21 mouse cellular contexts compared by ENCODE assay signal in the genomic region with DNA sequence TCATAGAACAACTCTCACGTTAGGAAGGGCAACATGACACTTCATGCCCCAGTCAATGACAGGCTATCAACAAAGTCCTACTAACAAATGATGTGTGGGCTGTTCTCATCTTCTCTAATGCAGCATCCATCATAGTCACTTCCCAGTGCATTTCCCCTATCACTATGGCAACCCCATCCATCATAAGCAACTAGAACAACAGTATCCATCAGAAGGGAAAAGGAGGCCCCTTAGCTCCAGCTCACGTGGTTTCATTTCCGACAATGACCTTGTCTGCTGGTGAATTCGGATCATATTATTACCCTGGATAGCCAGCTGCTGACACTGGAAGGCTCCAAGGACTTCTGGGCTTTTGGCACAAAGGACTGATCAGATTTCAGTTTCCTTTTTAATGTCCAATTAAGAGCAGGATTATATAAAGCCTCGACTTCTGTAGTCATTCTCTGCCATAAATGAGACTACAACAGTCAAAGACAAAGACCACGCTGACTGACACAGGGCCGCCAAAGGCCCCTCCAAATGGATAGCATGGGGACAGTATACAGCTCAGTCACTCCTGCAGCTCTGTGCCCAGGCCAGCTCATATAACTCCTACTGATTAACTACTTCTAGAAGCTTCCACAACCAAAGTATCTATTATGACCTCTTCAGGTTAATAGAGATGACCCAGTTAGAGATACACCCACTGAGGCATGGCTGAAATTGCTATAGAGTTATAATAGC. TPM values are rescaled to one million over a fixed set of nuclear protein-coding genes. Genes with fewer than 3 reads are reported as not detected.
DNase-seq lines count a peak whose midpoint lies in the region; ATAC-seq lines count a peak whose summit lies in the region.
"Had no signal": no experiment of that assay in that cellular context is flagged by ENCODE, and none has a peak within 500 bp of the region (broad histone marks: within the 10 kb centered on the region; RNA-seq: fewer than 3 reads in every experiment).

No protein-coding gene starts in this region.

- H3K4me1 ChIP-seq in midbrain, embryonic 13.5 days (replicated peaks), result no peaks in the 10 kb centered on the region
- no peaks in the 10 kb centered on the region for H3K4me1 ChIP-seq in midbrain, embryonic 10.5 days
- H3K4me1 ChIP-seq in hindbrain, embryonic 14.5 days (replicated peaks; ENCODE audit: control insufficient read depth, insufficient read depth, low read length), result no peaks in the 10 kb centered on the region
- no peaks in the 10 kb centered on the region for H3K4me1 ChIP-seq in midbrain, embryonic 16.5 days (ENCODE audit: control insufficient read depth, insufficient read depth, low read length)
- H3K4me1 ChIP-seq: embryonic facial prominence, embryonic 13.5 days; heart, embryonic 15.5 days; stomach, embryonic 15.5 days had no signal

- no peaks in the 10 kb centered on the region for H3K27me3 ChIP-seq in midbrain, embryonic 13.5 days
- H3K27me3 ChIP-seq in midbrain, embryonic 10.5 days (ENCODE audit: low read depth, poor library complexity, severe bottlenecking), result no peaks in the 10 kb centered on the region
- H3K27me3 ChIP-seq in hindbrain, embryonic 14.5 days (ENCODE audit: control insufficient read depth, insufficient read depth, low read length), result no peaks in the 10 kb centered on the region
- no peaks in the 10 kb centered on the region for H3K27me3 ChIP-seq in midbrain, embryonic 16.5 days (ENCODE audit: control insufficient read depth, insufficient read depth, low read depth, low read length)
- H3K27me3 ChIP-seq: embryonic facial prominence, embryonic 13.5 days; heart, embryonic 15.5 days; midbrain, embryonic 12.5 days; stomach, embryonic 15.5 days had no signal

- no peak overlapping the region for H3K27ac ChIP-seq in midbrain, embryonic 13.5 days
- H3K27ac ChIP-seq in midbrain, embryonic 10.5 days (replicated peaks), result no peak overlapping the region
- H3K27ac ChIP-seq in hindbrain, embryonic 14.5 days, result 0 out of 2 replicates have a peak overlapping the region, but pooled peaks have one; percentile 33
- H3K27ac ChIP-seq in midbrain, embryonic 16.5 days (ENCODE audit: low read length), result no peak overlapping the region
- H3K27ac ChIP-seq: embryonic facial prominence, embryonic 13.5 days; heart, embryonic 15.5 days; kidney, postnatal 0 days; macrophage; midbrain, embryonic 12.5 days; stomach, embryonic 15.5 days had no signal

- H3K9me3 ChIP-seq in midbrain, embryonic 13.5 days, result no peaks in the 10 kb centered on the region
- no peaks in the 10 kb centered on the region for H3K9me3 ChIP-seq in midbrain, embryonic 10.5 days (replicated peaks)
- H3K9me3 ChIP-seq in hindbrain, embryonic 14.5 days (ENCODE audit: control insufficient read depth, low read length), result no peaks in the 10 kb centered on the region
- H3K9me3 ChIP-seq in midbrain, embryonic 16.5 days (replicated peaks; ENCODE audit: control insufficient read depth, low read length, poor library complexity, severe bottlenecking), result no peaks in the 10 kb centered on the region
- H3K9me3 ChIP-seq: embryonic facial prominence, embryonic 13.5 days; heart, embryonic 15.5 days; midbrain, embryonic 12.5 days; stomach, embryonic 15.5 days had no signal

- WGBS in midbrain, embryonic 13.5 days, result 74% methylated on average over 7 of the region's 7 CpGs
- WGBS in midbrain, embryonic 10.5 days, result 86% methylated on average over 7 of the region's 7 CpGs
- WGBS in hindbrain, embryonic 14.5 days, result 47% methylated on average over 7 of the region's 7 CpGs
- 67% methylated on average over 7 of the region's 7 CpGs for WGBS in midbrain, embryonic 16.5 days

- H3K4me3 ChIP-seq in midbrain, embryonic 13.5 days (replicated peaks), result no peak overlapping the region
- H3K4me3 ChIP-seq in midbrain, embryonic 10.5 days, result no peak overlapping the region
- H3K4me3 ChIP-seq in hindbrain, embryonic 14.5 days (replicated peaks; ENCODE audit: low read length), result no peak overlapping the region
- H3K4me3 ChIP-seq in midbrain, embryonic 16.5 days (ENCODE audit: low read depth, low read length), result no peak overlapping the region
- H3K4me3 ChIP-seq: embryonic facial prominence, embryonic 13.5 days; heart, embryonic 15.5 days; midbrain, embryonic 12.5 days; stomach, embryonic 15.5 days had no signal

- DNase-seq in embryo, embryonic 10.5 days (ENCODE audit: low spot score), result peak; percentile 38
- no peak for DNase-seq in embryo, embryonic 10 days (ENCODE audit: low spot score)
- DNase-seq in midbrain, embryonic 10.5 days (ENCODE audit: low spot score), result no peak
- DNase-seq in hindbrain, embryonic 14.5 days (ENCODE audit: low spot score), result no peak
- no peak for DNase-seq in retina, postnatal 1 day
- DNase-seq in spleen, adult 12 weeks (ENCODE audit: low spot score), result no peak
- DNase-seq: adrenal gland, postnatal 25 days; cerebellum, adult 9-10 months; heart, postnatal 36 days; kidney, adult 2 months; thymus, postnatal 25 days had no signal

- H3K36me3 ChIP-seq in midbrain, embryonic 13.5 days, result no peaks in the 10 kb centered on the region
- H3K36me3 ChIP-seq in midbrain, embryonic 10.5 days, result no peaks in the 10 kb centered on the region
- no peaks in the 10 kb centered on the region for H3K36me3 ChIP-seq in hindbrain, embryonic 14.5 days (replicated peaks; ENCODE audit: control insufficient read depth, insufficient read depth)
- no peaks in the 10 kb centered on the region for H3K36me3 ChIP-seq in midbrain, embryonic 16.5 days (ENCODE audit: control insufficient read depth, insufficient read depth, low read length)
- H3K36me3 ChIP-seq: embryonic facial prominence, embryonic 13.5 days; heart, embryonic 15.5 days; midbrain, embryonic 12.5 days; stomach, embryonic 15.5 days had no signal

- no peak overlapping the region for H3K4me2 ChIP-seq in midbrain, embryonic 13.5 days (replicated peaks)
- H3K4me2 ChIP-seq in hindbrain, embryonic 14.5 days (replicated peaks), result no peak overlapping the region
- H3K4me2 ChIP-seq in midbrain, embryonic 16.5 days (ENCODE audit: low read length), result no peak overlapping the region
- H3K4me2 ChIP-seq: embryonic facial prominence, embryonic 13.5 days; heart, embryonic 15.5 days; midbrain, embryonic 12.5 days; stomach, embryonic 15.5 days had no signal

- ATAC-seq in midbrain, embryonic 13.5 days, result 0 out of 2 replicates have a peak, but pooled peaks have one; percentile 20
- no peak; the same call in 1 of the 2 replicates for ATAC-seq in hindbrain, embryonic 14.5 days (ENCODE audit: low FRiP score)
- ATAC-seq in midbrain, embryonic 16.5 days, result 0 out of 2 replicates have a peak, but pooled peaks have one; percentile 58
- ATAC-seq: forebrain, embryonic 16.5 days had no signal

- H3K9ac ChIP-seq in midbrain, embryonic 13.5 days (replicated peaks), result no peak overlapping the region
- no peak overlapping the region for H3K9ac ChIP-seq in hindbrain, embryonic 14.5 days
- no peak overlapping the region for H3K9ac ChIP-seq in midbrain, embryonic 16.5 days (ENCODE audit: low read depth, low read length)
- H3K9ac ChIP-seq: embryonic facial prominence, embryonic 13.5 days; heart, embryonic 15.5 days; midbrain, embryonic 12.5 days; stomach, embryonic 15.5 days had no signal

RNA-seq across cellular contexts. Expression of gene Mab21l3, which starts 6.2 kb away (rescaled TPM):
- polyA plus RNA-seq in midbrain, embryonic 13.5 days (2015; fragmentation: Nextera tagmentation; extraction: Ambion mirVana), result 0.35 TPM in 2 replicates
- polyA plus RNA-seq in midbrain, embryonic 10.5 days (2016; fragmentation: Nextera tagmentation; extraction: Ambion mirVana), result 0.43 and 0.60 TPM in 2 replicates
- polyA plus RNA-seq in hindbrain, embryonic 14.5 days (2014; fragmentation: Nextera tagmentation; extraction: Ambion mirVana), result 0.08 and 0.12 TPM in 2 replicates
- 0.07 and 0.09 TPM in 2 replicates for polyA plus RNA-seq in midbrain, embryonic 16.5 days (2015; fragmentation: Nextera tagmentation; extraction: Ambion mirVana)
- polyA plus RNA-seq: liver, adult 2 months had no signal
